Mouse (Mus musculus): ENCODE data around the gene Twf2. TPM values are rescaled to one million over a fixed set of nuclear protein-coding genes. Genes with fewer than 3 reads are reported as not detected.

Gene Twf2
- polyA plus RNA-seq, 1 experiment from 2014 or later = 61.3 TPM

GRCm38 (mm10) chr9:106233953-106234352 is 31.0 kb downstream of the Twf2 start:
- Histone ChIP-seq H3K4me1 (replicated peaks; ENCODE audit: control insufficient read depth, insufficient read depth, low read length) (no peaks in the 10 kb centered on the region), H3K4me3 (ENCODE audit: low read depth, low read length) (no peak overlapping the region), H3K27me3 (ENCODE audit: control insufficient read depth, insufficient read depth, low read length) (no peaks in the 10 kb centered on the region), H3K9me3 (ENCODE audit: control insufficient read depth, low read length) (no peaks in the 10 kb centered on the region), H3K4me2 (ENCODE audit: low read depth, low read length, severe bottlenecking) (no peak overlapping the region), H3K9ac (ENCODE audit: low read length) (no peak overlapping the region), H3K27ac (ENCODE audit: low read depth, low read length) (no peak overlapping the region), H3K36me3 (ENCODE audit: control insufficient read depth, insufficient read depth, low read length) (peaks cover 6% of the 10 kb centered on the region; the same call in 1 of the 2 replicates)
- ATAC-seq (replicated peaks; ENCODE audit: low FRiP score) = no peak
- no peak for DNase-seq (ENCODE audit: low spot score)
- 83% methylated on average over 6 of the region's 6 CpGs for WGBS

GRCm38 (mm10) chr9:106235194-106235830 is 32.4 kb downstream of the Twf2 start:
- Histone ChIP-seq H3K4me2 (ENCODE audit: low read depth, low read length, severe bottlenecking) (no peak overlapping the region), H3K27me3 (ENCODE audit: control insufficient read depth, insufficient read depth, low read length) (no peaks in the 10 kb centered on the region), H3K4me1 (replicated peaks; ENCODE audit: control insufficient read depth, insufficient read depth, low read length) (no peaks in the 10 kb centered on the region), H3K9me3 (ENCODE audit: control insufficient read depth, low read length) (no peaks in the 10 kb centered on the region), H3K4me3 (ENCODE audit: low read depth, low read length) (no peak overlapping the region), H3K9ac (ENCODE audit: low read length) (no peak overlapping the region), H3K36me3 (ENCODE audit: control insufficient read depth, insufficient read depth, low read length) (peaks cover 9% of the 10 kb centered on the region; the same call in 1 of the 2 replicates), H3K27ac (ENCODE audit: low read depth, low read length) (no peak overlapping the region)
- no peak for DNase-seq (ENCODE audit: low spot score)
- WGBS = 92% methylated on average over 23 of the region's 23 CpGs
- ATAC-seq (replicated peaks; ENCODE audit: low FRiP score) = no peak

GRCm38 (mm10) chr9:106236156-106236817 is 33.4 kb downstream of the Twf2 start:
- no peak overlapping the region for H3K9ac ChIP-seq (ENCODE audit: low read length)
- no peak overlapping the region for H3K4me3 ChIP-seq (ENCODE audit: low read depth, low read length)
- H3K27me3 ChIP-seq (ENCODE audit: control insufficient read depth, insufficient read depth, low read length) = no peaks in the 10 kb centered on the region
- 89% methylated on average over 23 of the region's 23 CpGs for WGBS
- H3K4me1 ChIP-seq (replicated peaks; ENCODE audit: control insufficient read depth, insufficient read depth, low read length) = no peaks in the 10 kb centered on the region
- H3K9me3 ChIP-seq (ENCODE audit: control insufficient read depth, low read length) = no peaks in the 10 kb centered on the region
- ATAC-seq (replicated peaks; ENCODE audit: low FRiP score) (no peak), DNase-seq (ENCODE audit: low spot score) (no peak)
- H3K27ac ChIP-seq (ENCODE audit: low read depth, low read length) = no peak overlapping the region
- peaks cover 9% of the 10 kb centered on the region; the same call in 1 of the 2 replicates for H3K36me3 ChIP-seq (ENCODE audit: control insufficient read depth, insufficient read depth, low read length)
- H3K4me2 ChIP-seq (ENCODE audit: low read depth, low read length, severe bottlenecking) = no peak overlapping the region

GRCm38 (mm10) chr9:106236818-106237211 is 33.9 kb downstream of the Twf2 start:
- WGBS = 80% methylated on average over 3 of the region's 3 CpGs
- H3K36me3 ChIP-seq (ENCODE audit: control insufficient read depth, insufficient read depth, low read length) = peaks cover 9% of the 10 kb centered on the region; the same call in 1 of the 2 replicates
- DNase-seq (ENCODE audit: low spot score) (no peak), ATAC-seq (replicated peaks; ENCODE audit: low FRiP score) (no peak)
- no peaks in the 10 kb centered on the region for H3K27me3 ChIP-seq (ENCODE audit: control insufficient read depth, insufficient read depth, low read length)
- H3K4me3 ChIP-seq (ENCODE audit: low read depth, low read length) = no peak overlapping the region
- H3K9me3 ChIP-seq (ENCODE audit: control insufficient read depth, low read length) = no peaks in the 10 kb centered on the region
- no peak overlapping the region for H3K27ac ChIP-seq (ENCODE audit: low read depth, low read length)
- H3K4me2 ChIP-seq (ENCODE audit: low read depth, low read length, severe bottlenecking) = no peak overlapping the region
- H3K4me1 ChIP-seq (replicated peaks; ENCODE audit: control insufficient read depth, insufficient read depth, low read length) = no peaks in the 10 kb centered on the region
- H3K9ac ChIP-seq (ENCODE audit: low read length) = no peak overlapping the region

GRCm38 (mm10) chr9:106237401-106237800 is 34.5 kb downstream of the Twf2 start:
- H3K36me3 ChIP-seq (ENCODE audit: control insufficient read depth, insufficient read depth, low read length) = peaks cover 11% of the 10 kb centered on the region
- DNase-seq (ENCODE audit: low spot score) (no peak), ATAC-seq (replicated peaks; ENCODE audit: low FRiP score) (no peak)
- no peaks in the 10 kb centered on the region for H3K4me1 ChIP-seq (replicated peaks; ENCODE audit: control insufficient read depth, insufficient read depth, low read length)
- H3K27me3 ChIP-seq (ENCODE audit: control insufficient read depth, insufficient read depth, low read length) = no peaks in the 10 kb centered on the region
- H3K27ac ChIP-seq (ENCODE audit: low read depth, low read length) = no peak overlapping the region
- WGBS = 89% methylated on average over 8 of the region's 8 CpGs
- H3K4me2 ChIP-seq (ENCODE audit: low read depth, low read length, severe bottlenecking) = no peak overlapping the region
- H3K4me3 ChIP-seq (ENCODE audit: low read depth, low read length) = no peak overlapping the region
- no peak overlapping the region for H3K9ac ChIP-seq (ENCODE audit: low read length)
- no peaks in the 10 kb centered on the region for H3K9me3 ChIP-seq (ENCODE audit: control insufficient read depth, low read length)

- Histone ChIP-seq H3K9ac (ENCODE audit: low read length) (no peak overlapping the region), H3K4me3 (ENCODE audit: low read depth, low read length) (no peak overlapping the region), H3K27me3 (ENCODE audit: control insufficient read depth, insufficient read depth, low read length) (no peaks in the 10 kb centered on the region), H3K4me1 (replicated peaks; ENCODE audit: control insufficient read depth, insufficient read depth, low read length) (no peaks in the 10 kb centered on the region), H3K9me3 (ENCODE audit: control insufficient read depth, low read length) (no peaks in the 10 kb centered on the region), H3K36me3 (ENCODE audit: control insufficient read depth, insufficient read depth, low read length) (peaks cover 11% of the 10 kb centered on the region), H3K27ac (ENCODE audit: low read depth, low read length) (no peak overlapping the region), H3K4me2 (ENCODE audit: low read depth, low read length, severe bottlenecking) (no peak overlapping the region)
- 94% methylated on average over 10 of the region's 10 CpGs for WGBS
- no peak for ATAC-seq (replicated peaks; ENCODE audit: low FRiP score)
- DNase-seq (ENCODE audit: low spot score) = no peak
These were observed 35.0 kb downstream of the Twf2 start for GRCm38 (mm10) chr9:106237878-106238277.

- H3K9ac ChIP-seq (ENCODE audit: low read length) = no peak overlapping the region
- no peak overlapping the region for H3K4me2 ChIP-seq (ENCODE audit: low read depth, low read length, severe bottlenecking)
- DNase-seq (ENCODE audit: low spot score) = no peak
- H3K4me3 ChIP-seq (ENCODE audit: low read depth, low read length) = no peak overlapping the region
- WGBS = 88% methylated on average over 10 of the region's 10 CpGs
- H3K27ac ChIP-seq (ENCODE audit: low read depth, low read length) = no peak overlapping the region
- ATAC-seq (replicated peaks; ENCODE audit: low FRiP score) = no peak
- H3K4me1 ChIP-seq (replicated peaks; ENCODE audit: control insufficient read depth, insufficient read depth, low read length) = 0 out of 2 replicates have a peak, but pooled peaks cover 2% of the 10 kb centered on the region
- no peaks in the 10 kb centered on the region for H3K9me3 ChIP-seq (ENCODE audit: control insufficient read depth, low read length)
- H3K27me3 ChIP-seq (ENCODE audit: control insufficient read depth, insufficient read depth, low read length) = no peaks in the 10 kb centered on the region
- H3K36me3 ChIP-seq (ENCODE audit: control insufficient read depth, insufficient read depth, low read length) = peaks cover 11% of the 10 kb centered on the region
These were observed 38.7 kb downstream of the Twf2 start for GRCm38 (mm10) chr9:106241541-106242164.

- Histone ChIP-seq H3K4me2 (ENCODE audit: low read depth, low read length, severe bottlenecking) (no peak overlapping the region), H3K9me3 (ENCODE audit: control insufficient read depth, low read length) (no peaks in the 10 kb centered on the region), H3K27me3 (ENCODE audit: control insufficient read depth, insufficient read depth, low read length) (no peaks in the 10 kb centered on the region), H3K4me1 (replicated peaks; ENCODE audit: control insufficient read depth, insufficient read depth, low read length) (peaks cover 3% of the 10 kb centered on the region; the same call in 1 of the 2 replicates), H3K4me3 (ENCODE audit: low read depth, low read length) (no peak overlapping the region), H3K27ac (ENCODE audit: low read depth, low read length) (no peak overlapping the region), H3K9ac (ENCODE audit: low read length) (no peak overlapping the region), H3K36me3 (ENCODE audit: control insufficient read depth, insufficient read depth, low read length) (peaks cover 7% of the 10 kb centered on the region)
- DNase-seq (ENCODE audit: low spot score) (no peak), ATAC-seq (replicated peaks; ENCODE audit: low FRiP score) (no peak)
- 86% methylated on average over 19 of the region's 19 CpGs for WGBS
These were observed 40.0 kb downstream of the Twf2 start for GRCm38 (mm10) chr9:106242813-106243488.
